Mouse (Mus musculus): ENCODE data around the gene 2700097O09Rik. TPM values are rescaled to one million over a fixed set of nuclear protein-coding genes. Genes with fewer than 3 reads are reported as not detected.
"Not testable (repeated sequence)": the region's sequence is repeated elsewhere in the genome, so short reads cannot be mapped to it uniquely, and the experiment has no call there.

The 2700097O09Rik gene
- polyA plus RNA-seq (2015; fragmentation: Nextera tagmentation; extraction: Ambion mirVana): 34.5 and 38.9 TPM in 2 replicates

- under 1% methylated on average over 57 of the region's 60 CpGs for WGBS
- H3K36me3 ChIP-seq (ENCODE audit: control insufficient read depth, insufficient read depth, low read length); H3K27me3 ChIP-seq (ENCODE audit: control insufficient read depth, insufficient read depth, low read depth, low read length); H3K9me3 ChIP-seq (ENCODE audit: control insufficient read depth, low read length); H3K4me1 ChIP-seq (replicated peaks; ENCODE audit: control insufficient read depth, insufficient read depth, low read length): not testable (repeated sequence)
- Histone ChIP-seq H3K27ac (ENCODE audit: low read length) (peak within 1 kb of the TSS; percentile 89), H3K9ac (ENCODE audit: low read length) (peak within 1 kb of the TSS; percentile 81), H3K4me2 (ENCODE audit: low read depth, low read length) (peak within 1 kb of the TSS; percentile 61), H3K4me3 (ENCODE audit: low read length) (peak within 1 kb of the TSS; percentile 69)
- peak; percentile 98 for ATAC-seq (ENCODE audit: low read depth)
Observed at GRCm38 (mm10) chr12:55079726-55080600, at the start of gene 2700097O09Rik, which contains the start of gene Srp54a. Gene 2700097O09Rik, minus strand, starts transcription at chr12:55080110. Gene Srp54a, plus strand, starts transcription at chr12:55080262.

- WGBS: no CpG with 5 or more reads among the region's 18 CpGs
- H3K9ac ChIP-seq (ENCODE audit: low read length); H3K4me3 ChIP-seq (ENCODE audit: low read length); H3K9me3 ChIP-seq (ENCODE audit: control insufficient read depth, low read length); H3K4me1 ChIP-seq (replicated peaks; ENCODE audit: control insufficient read depth, insufficient read depth, low read length); H3K27ac ChIP-seq (ENCODE audit: low read length); H3K36me3 ChIP-seq (ENCODE audit: control insufficient read depth, insufficient read depth, low read length); H3K27me3 ChIP-seq (ENCODE audit: control insufficient read depth, insufficient read depth, low read depth, low read length); H3K4me2 ChIP-seq (ENCODE audit: low read depth, low read length): not testable (repeated sequence)
- ATAC-seq (ENCODE audit: low read depth): peak; percentile 64
Observed at GRCm38 (mm10) chr12:55124731-55125130, 44.8 kb upstream of the 2700097O09Rik start.

GRCm38 (mm10) chr12:55124242-55124641 lies 44.3 kb upstream of the 2700097O09Rik start, which contains the start of gene Fam177a:
Gene Fam177a, plus strand, starts transcription at chr12:55124469.
- not testable (repeated sequence) for H3K4me3 ChIP-seq (ENCODE audit: low read length); H3K9ac ChIP-seq (ENCODE audit: low read length); H3K4me2 ChIP-seq (ENCODE audit: low read depth, low read length); H3K9me3 ChIP-seq (ENCODE audit: control insufficient read depth, low read length); H3K36me3 ChIP-seq (ENCODE audit: control insufficient read depth, insufficient read depth, low read length); H3K27ac ChIP-seq (ENCODE audit: low read length); H3K27me3 ChIP-seq (ENCODE audit: control insufficient read depth, insufficient read depth, low read depth, low read length); H3K4me1 ChIP-seq (replicated peaks; ENCODE audit: control insufficient read depth, insufficient read depth, low read length)
- ATAC-seq (ENCODE audit: low read depth): peak; percentile 99
- no CpG with 5 or more reads among the region's 40 CpGs for WGBS

GRCm38 (mm10) chr12:55112616-55113015 lies 32.7 kb upstream of the 2700097O09Rik start:
- not testable (repeated sequence) for H3K9ac ChIP-seq (ENCODE audit: low read length); H3K9me3 ChIP-seq (ENCODE audit: control insufficient read depth, low read length); H3K4me3 ChIP-seq (ENCODE audit: low read length); H3K4me1 ChIP-seq (replicated peaks; ENCODE audit: control insufficient read depth, insufficient read depth, low read length); ATAC-seq (ENCODE audit: low read depth); H3K27ac ChIP-seq (ENCODE audit: low read length); H3K4me2 ChIP-seq (ENCODE audit: low read depth, low read length); H3K36me3 ChIP-seq (ENCODE audit: control insufficient read depth, insufficient read depth, low read length); H3K27me3 ChIP-seq (ENCODE audit: control insufficient read depth, insufficient read depth, low read depth, low read length)
- WGBS: no CpG with 5 or more reads among the region's 7 CpGs

- 96% methylated on average over 1 of the region's 7 CpGs for WGBS
- not testable (repeated sequence) for H3K9ac ChIP-seq (ENCODE audit: low read length); H3K27ac ChIP-seq (ENCODE audit: low read length)
Observed at GRCm38 (mm10) chr12:55092127-55092526, 12.2 kb upstream of the 2700097O09Rik start.

GRCm38 (mm10) chr12:55080601-55080942 lies 662 bp upstream of the 2700097O09Rik start:
- Histone ChIP-seq H3K27ac (ENCODE audit: low read length) (peak overlapping the region; percentile 89), H3K9ac (ENCODE audit: low read length) (peak overlapping the region; percentile 81), H3K4me2 (ENCODE audit: low read depth, low read length) (peak overlapping the region; percentile 27), H3K4me3 (ENCODE audit: low read length) (peak overlapping the region; percentile 69)
- H3K36me3 ChIP-seq (ENCODE audit: control insufficient read depth, insufficient read depth, low read length); H3K9me3 ChIP-seq (ENCODE audit: control insufficient read depth, low read length); H3K4me1 ChIP-seq (replicated peaks; ENCODE audit: control insufficient read depth, insufficient read depth, low read length); H3K27me3 ChIP-seq (ENCODE audit: control insufficient read depth, insufficient read depth, low read depth, low read length): not testable (repeated sequence)
- WGBS: under 1% methylated on average over 25 of the region's 25 CpGs
- ATAC-seq (ENCODE audit: low read depth): peak; percentile 59

More at GRCm38 (mm10) chr12:55092127-55092526, 12.2 kb upstream of the 2700097O09Rik start:
- H3K4me3 ChIP-seq (ENCODE audit: low read length); H3K4me2 ChIP-seq (ENCODE audit: low read depth, low read length); ATAC-seq (ENCODE audit: low read depth); H3K4me1 ChIP-seq (replicated peaks; ENCODE audit: control insufficient read depth, insufficient read depth, low read length); H3K9me3 ChIP-seq (ENCODE audit: control insufficient read depth, low read length); H3K27me3 ChIP-seq (ENCODE audit: control insufficient read depth, insufficient read depth, low read depth, low read length); H3K36me3 ChIP-seq (ENCODE audit: control insufficient read depth, insufficient read depth, low read length): not testable (repeated sequence)

GRCm38 (mm10) chr12:55078706-55079105 lies 1.2 kb downstream of the 2700097O09Rik start:
- not testable (repeated sequence) for H3K9me3 ChIP-seq (ENCODE audit: control insufficient read depth, low read length); ATAC-seq (ENCODE audit: low read depth); H3K27ac ChIP-seq (ENCODE audit: low read length); H3K9ac ChIP-seq (ENCODE audit: low read length); H3K36me3 ChIP-seq (ENCODE audit: control insufficient read depth, insufficient read depth, low read length); H3K4me3 ChIP-seq (ENCODE audit: low read length); H3K27me3 ChIP-seq (ENCODE audit: control insufficient read depth, insufficient read depth, low read depth, low read length); H3K4me2 ChIP-seq (ENCODE audit: low read depth, low read length); H3K4me1 ChIP-seq (replicated peaks; ENCODE audit: control insufficient read depth, insufficient read depth, low read length)
- 47% methylated on average over 2 of the region's 2 CpGs for WGBS

GRCm38 (mm10) chr12:55075296-55075695 lies 4.6 kb downstream of the 2700097O09Rik start:
- H3K4me3 ChIP-seq (ENCODE audit: low read length): no peak overlapping the region
- ATAC-seq (ENCODE audit: low read depth): no peak
- H3K9me3 ChIP-seq (ENCODE audit: control insufficient read depth, low read length): no peaks in the 10 kb centered on the region
- H3K4me2 ChIP-seq (ENCODE audit: low read depth, low read length): no peak overlapping the region
- H3K36me3 ChIP-seq (ENCODE audit: control insufficient read depth, insufficient read depth, low read length): no peaks in the 10 kb centered on the region
- H3K4me1 ChIP-seq (replicated peaks; ENCODE audit: control insufficient read depth, insufficient read depth, low read length): no peaks in the 10 kb centered on the region
- 96% methylated on average over 2 of the region's 2 CpGs for WGBS
- no peak overlapping the region for H3K9ac ChIP-seq (ENCODE audit: low read length)
- H3K27me3 ChIP-seq (ENCODE audit: control insufficient read depth, insufficient read depth, low read depth, low read length): no peaks in the 10 kb centered on the region
- no peak overlapping the region for H3K27ac ChIP-seq (ENCODE audit: low read length)

- Histone ChIP-seq H3K9me3 (ENCODE audit: control insufficient read depth, low read length) (no peaks in the 10 kb centered on the region), H3K27ac (ENCODE audit: low read length) (no peak overlapping the region), H3K36me3 (ENCODE audit: control insufficient read depth, insufficient read depth, low read length) (no peaks in the 10 kb centered on the region), H3K27me3 (ENCODE audit: control insufficient read depth, insufficient read depth, low read depth, low read length) (no peaks in the 10 kb centered on the region), H3K9ac (ENCODE audit: low read length) (no peak overlapping the region), H3K4me3 (ENCODE audit: low read length) (no peak overlapping the region), H3K4me2 (ENCODE audit: low read depth, low read length) (no peak overlapping the region), H3K4me1 (replicated peaks; ENCODE audit: control insufficient read depth, insufficient read depth, low read length) (no peaks in the 10 kb centered on the region)
- no peak for ATAC-seq (ENCODE audit: low read depth)
- WGBS: 89% methylated on average over 7 of the region's 7 CpGs
Observed at GRCm38 (mm10) chr12:55073686-55074085, 6.2 kb downstream of the 2700097O09Rik start.

Data from lung, embryonic 16.5 days (tissue).